Mouse (Mus musculus) right cerebral cortex, postnatal 14 days (tissue): ENCODE data around the gene Erg.

Experiments used
- DNase-seq: peaks from one replicate; pipeline ENCODE4 v3.0.0; 2022

Gene Erg

DNA sequence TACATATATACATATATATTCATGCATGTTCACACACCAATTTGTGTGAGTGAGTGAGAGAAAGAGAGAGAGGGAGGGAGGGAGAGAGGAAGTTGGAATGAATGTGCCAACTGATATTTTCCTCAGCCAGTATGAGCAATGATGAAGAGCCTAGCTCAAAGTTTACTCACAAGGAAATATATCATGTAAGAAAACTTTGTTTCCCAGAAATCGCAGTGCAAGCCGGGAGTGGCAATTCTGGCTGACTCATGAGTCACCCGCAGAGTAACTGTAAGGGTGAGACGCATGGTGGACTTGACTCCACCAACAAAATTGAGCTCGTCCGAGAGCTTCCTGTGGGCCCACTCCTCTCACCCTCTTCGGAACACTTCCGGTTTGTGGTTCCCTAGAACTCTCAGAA lies 149.8 kb downstream of the Erg start:
- DNase-seq: no peak

- no peak for DNase-seq
These were observed 150.3 kb downstream of the Erg start for GRCm38 (mm10) chr16:95436051-95436450.

- no peak for DNase-seq
These were observed 152.0 kb downstream of the Erg start for GRCm38 (mm10) chr16:95434434-95434833.

DNA sequence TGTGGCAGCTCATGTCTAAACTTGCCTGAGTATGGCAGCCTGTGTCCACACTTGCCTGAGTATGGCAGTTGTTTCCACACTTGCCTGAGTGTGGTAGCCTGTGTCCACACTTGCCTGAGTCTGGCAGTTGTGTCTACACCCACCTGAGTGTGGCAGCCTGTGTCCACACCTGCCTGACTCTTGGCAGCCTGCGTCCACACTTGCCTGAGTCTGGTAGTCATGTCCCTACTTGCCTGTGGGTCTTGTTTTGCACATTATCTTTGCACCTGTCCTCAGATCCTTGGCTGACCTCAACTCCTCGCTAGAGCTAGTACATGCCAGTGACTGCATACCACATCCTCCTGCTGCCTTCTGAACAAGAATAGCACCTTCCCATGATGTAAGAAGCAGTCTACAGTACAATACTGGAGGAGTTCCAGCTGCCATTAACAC lies 153.8 kb downstream of the Erg start:
- no peak for DNase-seq

GRCm38 (mm10) chr16:95429851-95430250 lies 156.5 kb downstream of the Erg start:
- no peak for DNase-seq

DNA sequence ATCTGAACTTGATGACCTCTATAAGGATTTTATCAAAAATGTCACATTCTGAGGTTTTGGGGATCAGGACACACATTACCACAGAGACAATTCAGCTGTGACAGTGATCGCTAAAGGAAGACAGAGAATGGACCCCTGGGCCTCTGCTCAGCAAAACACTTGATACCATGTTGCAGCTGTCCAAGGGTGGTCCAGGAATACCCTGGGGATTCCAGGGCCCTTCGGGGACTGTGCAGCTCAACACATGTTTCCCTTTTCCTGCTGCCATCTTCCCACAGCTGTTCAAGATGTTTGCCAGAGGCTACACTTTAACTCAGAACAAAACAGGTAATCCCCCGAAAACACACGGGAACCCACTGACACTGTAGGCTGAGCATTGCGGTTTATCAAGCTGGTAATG lies 158.2 kb downstream of the Erg start:
- no peak for DNase-seq

DNA sequence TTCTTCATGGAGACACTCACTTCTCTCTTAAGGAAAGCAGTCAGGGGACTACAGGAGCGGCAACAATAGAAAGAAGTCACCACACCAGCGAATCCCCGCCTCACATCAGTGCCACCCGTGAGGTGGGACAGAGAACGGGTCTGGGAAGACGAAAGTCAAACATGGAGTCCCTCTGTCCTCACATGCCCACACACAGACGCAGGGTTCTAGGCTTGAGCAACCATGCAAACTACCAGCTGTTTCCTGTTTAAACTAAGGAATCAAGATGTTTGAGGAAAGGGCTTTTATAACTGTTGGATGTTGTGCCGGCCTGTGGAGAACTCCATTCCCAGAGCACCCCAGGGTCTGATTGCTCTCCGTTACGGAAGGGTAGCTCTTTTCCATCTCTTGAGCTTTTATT lies 158.9 kb downstream of the Erg start:
- no peak for DNase-seq

DNA sequence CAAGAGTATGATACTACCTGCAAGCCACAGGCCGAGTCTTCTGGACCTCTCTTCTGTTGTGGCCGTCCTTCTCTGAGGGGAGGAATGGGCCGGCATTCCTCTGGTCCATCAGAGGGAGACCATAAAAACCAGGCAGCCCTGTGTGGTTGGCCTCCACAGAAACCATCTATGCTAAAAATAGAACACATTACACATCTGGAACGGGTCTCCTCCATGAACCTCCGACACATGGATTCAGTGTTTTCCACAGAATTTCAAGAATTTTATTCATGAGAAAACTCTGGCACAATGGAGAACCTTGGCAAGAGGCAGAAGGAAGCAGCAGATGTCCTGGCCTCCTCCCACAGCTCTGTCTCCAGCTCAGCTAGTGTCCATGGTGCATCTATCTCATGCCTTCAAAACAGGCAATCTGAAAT lies 163.7 kb downstream of the Erg start:
- DNase-seq: no peak

- DNase-seq: no peak
These were observed 165.0 kb downstream of the Erg start for GRCm38 (mm10) chr16:95421235-95421886.

DNA sequence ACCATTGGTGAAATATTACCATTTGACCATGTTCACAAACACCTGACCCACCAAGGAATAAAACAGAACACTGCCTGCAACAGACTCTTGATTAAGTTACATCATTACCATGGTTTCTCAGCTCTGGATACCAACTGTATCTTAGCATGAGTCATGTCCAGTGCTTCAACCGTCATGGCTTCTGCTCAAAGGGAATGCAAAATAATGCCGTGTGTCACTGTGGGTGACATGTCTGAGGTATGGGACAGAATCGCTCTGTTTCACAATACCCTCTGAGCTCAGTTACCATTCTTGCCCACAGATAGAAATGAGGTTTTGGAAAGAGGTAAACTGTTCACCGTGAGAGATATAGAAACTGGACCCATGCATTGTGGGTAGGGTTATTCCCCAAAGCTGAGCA lies 170.5 kb downstream of the Erg start:
- no peak for DNase-seq

DNA sequence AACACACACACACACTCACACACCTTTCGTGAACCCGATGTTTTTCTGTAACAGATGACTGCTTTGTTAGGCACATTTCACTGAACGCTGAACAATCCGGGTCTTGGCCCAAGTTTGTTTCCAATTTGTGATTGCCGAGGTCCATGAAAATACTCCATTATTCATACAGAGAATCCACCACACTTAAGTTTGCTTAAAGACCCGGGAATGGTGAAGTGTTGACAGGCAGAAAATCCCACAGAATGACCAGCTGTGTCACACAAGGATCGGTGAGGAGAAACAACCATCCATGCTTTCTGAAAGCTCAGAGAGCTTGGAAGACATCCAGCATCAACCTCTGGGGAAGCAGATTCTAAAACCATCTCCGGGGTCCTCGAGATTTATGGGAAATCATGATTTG lies 171.0 kb downstream of the Erg start:
- DNase-seq: no peak

DNA sequence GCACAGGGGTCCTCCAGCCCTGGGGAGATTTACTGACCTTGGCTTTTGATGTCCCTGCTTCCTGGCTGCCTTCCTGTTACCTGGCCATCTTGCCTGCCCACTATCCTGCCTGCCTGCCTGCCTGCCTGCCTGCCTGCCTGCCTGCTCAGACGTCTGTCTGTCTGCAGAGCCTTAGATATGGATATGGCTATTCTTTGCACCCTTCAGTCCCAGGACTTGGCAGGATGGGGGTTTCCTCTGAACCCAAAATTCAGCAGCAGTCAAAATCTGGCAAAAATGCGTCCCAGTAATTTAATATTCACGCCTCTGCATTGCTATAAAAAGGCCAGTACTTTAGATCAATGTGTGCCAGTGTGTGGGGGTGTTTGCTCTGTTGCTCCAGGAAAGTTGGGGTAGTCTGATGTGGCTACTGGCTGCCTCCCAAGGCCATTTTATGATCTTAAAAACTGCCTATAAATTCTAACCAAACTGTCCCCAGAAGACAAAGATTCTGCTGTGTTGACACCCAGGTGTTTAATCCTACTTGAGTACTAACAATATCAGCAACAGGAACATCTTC lies 172.9 kb downstream of the Erg start:
- DNase-seq: no peak

GRCm38 (mm10) chr16:95408096-95408495 lies 178.3 kb downstream of the Erg start:
- no peak for DNase-seq

DNA sequence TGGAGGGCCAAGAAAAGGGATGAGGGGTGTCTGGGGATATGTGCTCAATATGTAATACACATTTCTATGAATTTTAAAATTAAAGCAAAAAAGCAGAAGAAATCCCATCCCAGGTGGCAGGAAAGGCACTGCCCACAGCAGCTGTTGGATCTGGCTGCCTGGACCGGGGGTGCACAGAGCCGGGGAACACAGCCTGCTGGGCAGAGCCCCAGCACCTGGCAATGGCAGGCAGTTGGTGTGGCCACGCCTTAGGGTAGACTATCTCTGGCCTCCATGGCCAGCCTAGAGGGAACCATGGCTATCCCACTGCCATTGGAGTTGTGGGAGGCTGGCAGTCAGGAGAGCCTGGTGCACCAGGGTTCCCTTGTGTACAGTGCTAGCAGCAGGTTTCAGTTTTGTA lies 180.9 kb downstream of the Erg start:
- DNase-seq: no peak

DNA sequence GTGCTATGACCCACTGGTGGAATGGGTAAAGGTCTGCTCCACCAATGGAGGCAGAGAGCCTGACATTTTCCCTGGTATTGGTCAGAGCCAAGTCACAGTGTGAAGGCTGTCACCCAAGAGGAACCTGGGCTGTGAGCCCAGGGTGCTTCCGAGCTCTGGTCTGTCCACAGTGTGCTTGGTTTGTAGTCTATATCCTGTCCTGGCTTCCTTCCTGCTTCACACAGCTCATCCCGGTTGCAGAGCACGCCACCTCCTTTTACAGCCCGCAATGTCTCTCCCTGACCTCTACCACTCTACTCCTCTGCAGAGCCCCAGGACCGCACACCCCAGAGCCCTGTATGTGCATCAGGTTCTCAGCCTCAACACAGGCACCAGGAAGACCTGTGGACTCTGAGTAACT lies 182.9 kb downstream of the Erg start:
- no peak for DNase-seq

GRCm38 (mm10) chr16:95401869-95402268 lies 184.5 kb downstream of the Erg start:
- DNase-seq: no peak

GRCm38 (mm10) chr16:95398761-95399343 lies 187.5 kb downstream of the Erg start:
- DNase-seq: peak; percentile 30

DNA sequence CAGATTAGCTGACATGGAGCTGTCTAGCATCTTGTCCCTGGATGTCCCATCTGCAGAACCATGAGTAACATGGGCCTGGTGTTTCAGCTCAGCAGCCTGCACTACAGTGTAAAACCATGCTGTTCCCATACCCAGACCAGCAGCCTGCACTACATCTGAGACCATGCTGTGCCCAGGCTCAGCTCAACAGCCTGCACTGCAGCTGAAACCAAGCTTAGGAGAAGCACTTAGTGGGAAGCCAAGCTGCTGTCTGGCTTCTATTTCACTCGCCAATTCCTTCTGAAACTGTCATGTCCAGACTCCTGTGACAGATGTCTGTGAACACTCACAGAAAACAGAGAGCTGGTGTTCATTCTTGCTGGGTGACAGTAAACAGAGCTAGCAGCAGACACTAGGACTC lies 195.6 kb downstream of the Erg start:
- no peak for DNase-seq

DNA sequence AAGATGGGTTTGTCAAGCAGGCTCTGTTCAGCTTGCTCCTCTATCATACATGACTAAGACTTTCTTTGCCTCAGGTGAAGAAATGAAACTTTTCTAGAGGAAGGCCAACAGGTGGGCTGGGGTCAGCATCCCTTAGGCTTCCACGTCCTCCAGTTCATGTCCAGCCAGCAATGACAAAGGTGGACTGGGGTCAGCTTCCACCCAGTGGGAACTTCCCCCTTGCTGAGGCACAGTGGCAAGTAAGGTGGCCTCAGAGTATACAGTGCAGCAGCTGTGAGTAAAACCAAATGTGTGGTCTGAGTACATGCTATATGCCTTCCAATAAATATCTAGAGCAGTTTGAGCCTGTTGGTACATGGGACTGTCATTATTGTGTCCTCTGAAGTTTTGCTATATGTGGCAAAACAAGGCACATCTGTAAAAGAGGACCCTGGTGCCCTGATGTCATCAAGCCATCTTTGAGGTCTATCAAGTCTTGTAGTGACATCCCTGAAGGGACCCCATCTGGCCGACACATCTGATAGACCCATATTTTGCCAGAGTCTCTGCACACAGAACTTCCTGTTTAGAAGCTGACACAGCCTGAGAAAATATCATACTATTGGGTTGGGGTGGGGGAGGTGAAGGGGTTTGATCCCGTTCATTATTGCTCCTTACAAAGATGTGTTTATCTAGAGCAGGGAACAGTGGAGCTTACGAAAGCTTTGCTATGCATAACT lies 197.4 kb downstream of the Erg start:
- DNase-seq: no peak

- DNase-seq: no peak
These were observed 198.1 kb downstream of the Erg start for GRCm38 (mm10) chr16:95388292-95388691.

- DNase-seq: no peak
These were observed 199.4 kb downstream of the Erg start for GRCm38 (mm10) chr16:95387008-95387407.

DNA sequence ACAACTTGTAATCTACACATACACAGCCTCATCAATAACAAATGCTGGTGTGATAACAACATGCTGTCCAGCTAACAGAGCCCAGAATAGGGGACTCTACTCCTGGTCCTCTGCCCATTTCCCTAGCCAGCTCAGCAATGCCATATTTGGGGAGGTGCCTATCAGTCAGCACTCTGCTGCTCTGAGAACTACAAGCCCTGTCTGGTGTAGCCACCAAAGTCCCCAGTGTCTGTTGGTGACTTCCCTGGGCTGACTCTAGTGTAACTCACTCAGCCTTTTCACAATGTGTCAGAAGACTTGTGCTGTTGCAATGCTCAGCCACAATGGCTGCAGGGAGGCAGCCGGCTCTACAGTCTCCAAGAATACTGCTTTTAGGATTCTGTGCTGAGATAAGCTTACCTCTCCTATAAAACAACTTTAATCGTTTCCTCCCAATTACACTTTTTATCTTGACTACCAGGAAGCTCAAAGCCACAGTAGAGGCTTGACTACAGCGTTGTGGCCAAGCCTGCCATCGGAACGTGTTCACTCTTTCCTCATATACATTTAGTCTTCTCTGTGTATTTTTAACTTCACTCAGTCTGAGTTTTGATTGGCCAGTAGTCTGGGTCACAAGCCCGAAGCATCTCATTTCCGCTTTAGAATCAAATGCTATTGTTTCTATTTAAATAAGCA lies 201.0 kb downstream of the Erg start:
- DNase-seq: no peak

GRCm38 (mm10) chr16:95384590-95385148 lies 201.7 kb downstream of the Erg start:
- no peak for DNase-seq
